Mouse (Mus musculus) kidney, embryonic 14.5 days (tissue): ENCODE data around the gene Cyfip2. TPM values are rescaled to one million over a fixed set of nuclear protein-coding genes. Genes with fewer than 3 reads are reported as not detected.

Experiments used
- ATAC-seq: fragments of 200-750 bp; cut with Nextera tagmentation; 2 replicates; pipeline ENCODE4 v1.8.0; 2017; ENCODE audit warnings: moderate number of reproducible peaks, mild to moderate bottlenecking, moderate TSS enrichment, moderate library complexity; ENCODE audit not compliant: low FRiP score, low TSS enrichment
- H3K27ac ChIP-seq: fragments of 300-500 bp; sonication (generic); 2 replicates; pipeline ENCODE4 v1.5.1; 2014; ENCODE audit warnings: low read depth, mild to moderate bottlenecking, low read length, moderate library complexity, mixed read lengths
- H3K27me3 ChIP-seq: fragments of 300-500 bp; sonication (generic); 2 replicates; pipeline ENCODE4 v1.6.1; 2014; ENCODE audit warnings: mild to moderate bottlenecking, low read length; ENCODE audit not compliant: control insufficient read depth, insufficient read depth
- H3K36me3 ChIP-seq: fragments of 300-500 bp; sonication (generic); 2 replicates; pipeline ENCODE4 v1.6.1; 2014; ENCODE audit warnings: low read length, mixed read lengths; ENCODE audit not compliant: control insufficient read depth, insufficient read depth
- H3K4me1 ChIP-seq: fragments of 300-500 bp; sonication (generic); 2 replicates; pipeline ENCODE4 v1.6.1; 2014; ENCODE audit warnings: low read length, mixed read lengths; ENCODE audit not compliant: control insufficient read depth, insufficient read depth
- H3K4me2 ChIP-seq: fragments of 300-500 bp; sonication (generic); replicated peaks from 2 replicates; pipeline ENCODE4 v1.6.1; 2014; ENCODE audit warnings: low read depth, mild to moderate bottlenecking, low read length
- H3K4me3 ChIP-seq: fragments of 300-500 bp; sonication (generic); 2 replicates; pipeline ENCODE4 v1.5.1; 2014; ENCODE audit warnings: mild to moderate bottlenecking, low read length
- H3K9ac ChIP-seq: fragments of 300-500 bp; sonication (generic); 2 replicates; pipeline ENCODE4 v1.6.1; 2014; ENCODE audit warnings: low read depth, mild to moderate bottlenecking, low read length, moderate library complexity
- H3K9me3 ChIP-seq: fragments of 300-500 bp; sonication (generic); 2 replicates; pipeline ENCODE4 v1.6.1; 2016; ENCODE audit warnings: low read length; ENCODE audit not compliant: control insufficient read depth
- WGBS: fragments of 180-500 bp; shearing (Covaris S2); extraction: QIAGEN DNeasy Blood & Tissue Kit; methylation state at CpG from one replicate; pipeline ENCODE4 v1.1.7; 2014; 5-methylcytosine and 5-hydroxymethylcytosine counted together
- polyA plus RNA-seq: library from polyadenylated mRNA; unstranded; fragments of >200 nt; fragmentation: Nextera tagmentation; extraction: Ambion mirVana; gene quantifications from 2 replicates; pipeline ENCODE4 v1.2.1, GENCODE M21; 2014

Cyfip2 gene
- polyA plus RNA-seq, 1 experiment from 2014 or later = 19.2 TPM

DNA sequence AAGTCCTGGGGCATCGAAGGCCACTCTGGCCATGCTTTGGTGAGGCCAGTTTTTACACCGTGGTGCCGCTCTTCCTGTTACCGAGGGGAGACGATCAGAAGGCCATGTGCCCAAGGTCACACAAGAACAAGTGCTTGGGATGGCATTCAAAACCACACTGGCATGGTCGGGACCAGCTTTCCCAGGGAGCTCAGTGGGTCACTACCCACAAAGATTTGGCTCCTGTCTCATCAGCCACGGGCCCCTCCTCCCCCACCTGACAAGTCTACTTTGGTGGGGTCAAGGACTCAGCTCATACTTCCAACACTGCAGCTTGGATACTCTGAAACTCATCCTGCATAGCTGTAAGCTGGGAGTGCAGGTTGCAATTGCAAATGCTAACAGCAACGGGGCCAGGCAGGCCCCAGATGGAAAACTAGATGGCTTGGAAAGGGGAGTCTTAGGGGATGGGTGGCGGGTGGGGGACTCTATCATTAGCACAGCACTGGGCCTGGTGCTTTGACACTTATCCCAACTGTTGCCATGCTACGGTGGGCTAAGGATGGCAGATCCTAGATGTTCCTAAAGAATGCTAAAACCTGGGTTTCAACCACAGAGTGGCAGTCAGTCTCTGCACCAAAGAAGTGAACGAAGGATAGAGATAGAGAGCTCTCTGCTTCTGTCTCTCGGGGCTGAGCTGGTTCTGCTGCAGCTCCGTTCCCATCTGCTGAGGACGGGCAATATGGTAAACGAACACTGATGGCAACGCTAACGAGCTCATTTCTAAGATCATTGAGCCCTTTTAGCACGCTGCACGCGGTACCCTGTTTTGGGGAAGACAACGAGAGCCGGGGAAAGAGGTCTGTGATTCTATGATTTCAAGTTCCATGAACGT, 67.7 kb downstream of the Cyfip2 start:
- Histone ChIP-seq H3K9ac (no peak overlapping the region), H3K4me2 (no peak overlapping the region), H3K36me3 (no peaks in the 10 kb centered on the region; the same call in 1 of the 2 replicates), H3K9me3 (no peaks in the 10 kb centered on the region), H3K27me3 (no peaks in the 10 kb centered on the region), H3K27ac (no peak overlapping the region), H3K4me1 (no peaks in the 10 kb centered on the region), H3K4me3 (no peak overlapping the region)
- no peak for ATAC-seq
- 92% methylated on average over 23 of the region's 23 CpGs for WGBS

GRCm38 (mm10) chr11:46241985-46242384, 70.7 kb downstream of the Cyfip2 start:
- Histone ChIP-seq H3K4me1 (no peaks in the 10 kb centered on the region), H3K27me3 (no peaks in the 10 kb centered on the region), H3K4me2 (no peak overlapping the region), H3K9ac (no peak overlapping the region), H3K4me3 (no peak overlapping the region), H3K36me3 (no peaks in the 10 kb centered on the region; the same call in 1 of the 2 replicates), H3K9me3 (no peaks in the 10 kb centered on the region), H3K27ac (no peak overlapping the region)
- 91% methylated on average over 8 of the region's 8 CpGs for WGBS
- no peak for ATAC-seq

DNA sequence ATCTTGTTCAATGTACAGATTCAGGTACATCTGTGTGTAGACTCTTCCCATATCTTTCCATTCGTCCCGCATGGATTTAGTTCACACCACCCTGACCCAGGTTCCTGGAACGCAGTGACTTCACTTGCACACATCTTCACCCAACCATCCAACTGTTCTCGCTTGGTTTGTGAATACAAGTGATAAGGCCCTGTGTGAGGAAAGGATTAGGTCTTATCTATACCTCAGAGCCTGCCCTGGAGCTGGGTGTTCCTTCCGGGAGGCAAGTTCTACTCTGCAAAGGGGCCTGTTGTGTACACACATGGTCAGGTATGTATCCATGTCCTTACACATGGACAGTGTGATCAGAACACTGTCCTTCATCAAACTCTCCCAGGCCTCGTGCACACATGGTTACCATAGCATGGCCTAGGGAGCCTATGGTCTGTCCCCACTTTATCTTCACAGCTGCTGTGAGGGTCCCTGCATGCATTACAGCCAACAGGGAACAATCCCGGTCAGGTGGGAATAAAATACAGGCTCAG, 71.4 kb downstream of the Cyfip2 start:
- no peaks in the 10 kb centered on the region for H3K9me3 ChIP-seq
- no peaks in the 10 kb centered on the region for H3K27me3 ChIP-seq
- no peak overlapping the region for H3K27ac ChIP-seq
- no peak overlapping the region for H3K4me2 ChIP-seq
- H3K4me3 ChIP-seq = no peak overlapping the region
- H3K36me3 ChIP-seq = no peaks in the 10 kb centered on the region; the same call in 1 of the 2 replicates
- no peaks in the 10 kb centered on the region for H3K4me1 ChIP-seq
- no peak overlapping the region for H3K9ac ChIP-seq
- 96% methylated on average over 7 of the region's 7 CpGs for WGBS
- no peak for ATAC-seq

- Histone ChIP-seq H3K9ac (no peak overlapping the region), H3K27me3 (no peaks in the 10 kb centered on the region), H3K27ac (no peak overlapping the region), H3K4me1 (no peaks in the 10 kb centered on the region), H3K36me3 (no peaks in the 10 kb centered on the region; the same call in 1 of the 2 replicates), H3K4me2 (no peak overlapping the region), H3K9me3 (no peaks in the 10 kb centered on the region), H3K4me3 (no peak overlapping the region)
- ATAC-seq = no peak
- 40% methylated on average over 4 of the region's 4 CpGs for WGBS
Observed at GRCm38 (mm10) chr11:46236976-46237375, 75.7 kb downstream of the Cyfip2 start.

DNA sequence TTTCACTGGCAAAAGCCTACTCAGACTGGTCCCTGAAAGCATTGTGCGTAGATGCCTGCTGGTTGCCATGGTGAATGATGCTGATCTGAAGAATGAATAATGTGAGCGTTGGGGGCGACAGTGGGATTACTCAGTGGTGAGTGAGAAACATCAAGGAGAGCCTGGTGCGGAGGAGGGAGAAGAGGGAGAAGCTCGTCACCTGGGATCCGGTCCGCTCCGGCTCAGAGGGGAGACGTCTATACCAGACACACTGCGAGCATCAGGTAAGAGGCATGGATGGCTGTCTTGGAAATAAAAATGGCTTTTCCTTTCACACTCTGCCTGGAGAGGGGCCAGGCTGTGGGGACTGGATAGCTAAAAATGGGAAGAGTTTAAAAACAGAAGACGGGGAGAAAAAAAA, 77.3 kb downstream of the Cyfip2 start, which contains the start of gene Fndc9:
Fndc9 (plus strand) TSS at position 198 of the 400 bp plus-strand sequence.
- no peak for ATAC-seq
- no peak within 1 kb of the TSS for H3K4me3 ChIP-seq
- H3K9ac ChIP-seq = no peak within 1 kb of the TSS
- H3K4me2 ChIP-seq = no peak within 1 kb of the TSS
- no peak within 1 kb of the TSS for H3K27ac ChIP-seq
- H3K9me3 ChIP-seq = no peaks in the 10 kb centered on the region
- no peaks in the 10 kb centered on the region for H3K27me3 ChIP-seq
- no peaks in the 10 kb centered on the region; the same call in 1 of the 2 replicates for H3K36me3 ChIP-seq
- H3K4me1 ChIP-seq = no peaks in the 10 kb centered on the region
- WGBS = 83% methylated on average over 11 of the region's 11 CpGs

- WGBS = 56% methylated on average over 4 of the region's 4 CpGs
Observed at GRCm38 (mm10) chr11:46233966-46234365, 78.7 kb downstream of the Cyfip2 start.

GRCm38 (mm10) chr11:46232803-46233202, 79.9 kb downstream of the Cyfip2 start:
- Histone ChIP-seq H3K9me3 (no peaks in the 10 kb centered on the region), H3K27ac (no peak overlapping the region), H3K4me1 (no peaks in the 10 kb centered on the region), H3K4me2 (no peak overlapping the region), H3K9ac (no peak overlapping the region), H3K4me3 (no peak overlapping the region), H3K27me3 (no peaks in the 10 kb centered on the region), H3K36me3 (no peaks in the 10 kb centered on the region)
- 92% methylated on average over 4 of the region's 4 CpGs for WGBS
- no peak for ATAC-seq

More at GRCm38 (mm10) chr11:46233966-46234365, 78.7 kb downstream of the Cyfip2 start:
- Histone ChIP-seq H3K27me3 (no peaks in the 10 kb centered on the region), H3K36me3 (no peaks in the 10 kb centered on the region; the same call in 1 of the 2 replicates), H3K4me1 (no peaks in the 10 kb centered on the region), H3K4me2 (no peak overlapping the region), H3K4me3 (no peak overlapping the region), H3K27ac (no peak overlapping the region), H3K9ac (no peak overlapping the region), H3K9me3 (no peaks in the 10 kb centered on the region)
- ATAC-seq = no peak

- Histone ChIP-seq H3K27me3 (no peaks in the 10 kb centered on the region), H3K4me3 (no peak overlapping the region), H3K27ac (no peak overlapping the region), H3K9ac (no peak overlapping the region), H3K4me1 (no peaks in the 10 kb centered on the region), H3K4me2 (no peak overlapping the region), H3K9me3 (no peaks in the 10 kb centered on the region), H3K36me3 (no peaks in the 10 kb centered on the region)
- ATAC-seq = no peak
- WGBS = 76% methylated on average over 6 of the region's 6 CpGs
Observed at GRCm38 (mm10) chr11:46230184-46230583, 82.5 kb downstream of the Cyfip2 start.

GRCm38 (mm10) chr11:46225345-46225744, 87.3 kb downstream of the Cyfip2 start:
- 81% methylated on average over 5 of the region's 5 CpGs for WGBS
- H3K4me1 ChIP-seq = no peaks in the 10 kb centered on the region
- H3K9ac ChIP-seq = no peak overlapping the region
- H3K36me3 ChIP-seq = no peaks in the 10 kb centered on the region
- no peak overlapping the region for H3K4me2 ChIP-seq
- no peaks in the 10 kb centered on the region for H3K27me3 ChIP-seq
- H3K27ac ChIP-seq = no peak overlapping the region
- no peak for ATAC-seq
- H3K9me3 ChIP-seq = no peaks in the 10 kb centered on the region
- no peak overlapping the region for H3K4me3 ChIP-seq
